Mouse (Mus musculus) lung, embryonic 14.5 days (tissue): ENCODE measurements around the gene Trappc10. TPM values are rescaled to one million over a fixed set of nuclear protein-coding genes. Genes with fewer than 3 reads are reported as not detected.

ENCODE experiments used
- ATAC-seq: fragments of 200-750 bp; cut with Nextera tagmentation; 2 replicates; pipeline ENCODE4 v1.8.0; 2017; ENCODE audit warnings: mild to moderate bottlenecking, moderate TSS enrichment, moderate library complexity; ENCODE audit not compliant: insufficient read depth
- DNase-seq: peaks from one replicate; pipeline ENCODE4 v3.0.0-alpha.2; 2015
- H3K27ac ChIP-seq: fragments of 300-500 bp; sonication (generic); 2 replicates; pipeline ENCODE4 v1.5.1; 2014; ENCODE audit warnings: low read depth, mild to moderate bottlenecking, moderate library complexity
- H3K27me3 ChIP-seq: fragments of 300-500 bp; sonication (generic); 2 replicates; pipeline ENCODE4 v1.6.1; 2014; ENCODE audit warnings: low read length, control low read depth; ENCODE audit not compliant: insufficient read depth
- H3K36me3 ChIP-seq: fragments of 300-500 bp; sonication (generic); 2 replicates; pipeline ENCODE4 v1.6.1; 2014; ENCODE audit warnings: control low read depth; ENCODE audit not compliant: insufficient read depth
- H3K4me1 ChIP-seq: fragments of 300-500 bp; sonication (generic); 2 replicates; pipeline ENCODE4 v1.6.1; 2014; ENCODE audit warnings: antibody characterized with exemption, control low read depth; ENCODE audit not compliant: insufficient read depth
- H3K4me2 ChIP-seq: fragments of 300-500 bp; sonication (generic); 2 replicates; pipeline ENCODE4 v1.6.1; 2014; ENCODE audit warnings: mild to moderate bottlenecking
- H3K4me3 ChIP-seq: fragments of 300-500 bp; sonication (generic); 2 replicates; pipeline ENCODE4 v1.5.1; 2014; ENCODE audit warnings: low read depth, low read length
- H3K9ac ChIP-seq: fragments of 300-500 bp; sonication (generic); 2 replicates; pipeline ENCODE4 v1.6.1; 2014
- H3K9me3 ChIP-seq: fragments of 300-500 bp; sonication (generic); 2 replicates; pipeline ENCODE4 v1.6.1; 2016; ENCODE audit warnings: low read depth, low read length, control low read depth
- CTCF ChIP-seq: IDR thresholded peaks from 2 replicates; pipeline ENCODE4 v1.5.1; 2016; ENCODE audit warnings: antibody characterized with exemption, low read depth
- WGBS: fragments of 180-500 bp; shearing (Covaris S2); extraction: QIAGEN DNeasy Blood & Tissue Kit; methylation state at CpG from one replicate; pipeline ENCODE4 v1.1.7; 2014; 5-methylcytosine and 5-hydroxymethylcytosine counted together
- polyA plus RNA-seq: library from polyadenylated mRNA; unstranded; fragments of >200 nt; fragmentation: Nextera tagmentation; extraction: Ambion mirVana; gene quantifications from 2 replicates; pipeline ENCODE4 v1.2.1, GENCODE M21; 2014

The Trappc10 gene
- polyA plus RNA-seq, 1 experiment from 2014 or later: 18.0 TPM

DNA sequence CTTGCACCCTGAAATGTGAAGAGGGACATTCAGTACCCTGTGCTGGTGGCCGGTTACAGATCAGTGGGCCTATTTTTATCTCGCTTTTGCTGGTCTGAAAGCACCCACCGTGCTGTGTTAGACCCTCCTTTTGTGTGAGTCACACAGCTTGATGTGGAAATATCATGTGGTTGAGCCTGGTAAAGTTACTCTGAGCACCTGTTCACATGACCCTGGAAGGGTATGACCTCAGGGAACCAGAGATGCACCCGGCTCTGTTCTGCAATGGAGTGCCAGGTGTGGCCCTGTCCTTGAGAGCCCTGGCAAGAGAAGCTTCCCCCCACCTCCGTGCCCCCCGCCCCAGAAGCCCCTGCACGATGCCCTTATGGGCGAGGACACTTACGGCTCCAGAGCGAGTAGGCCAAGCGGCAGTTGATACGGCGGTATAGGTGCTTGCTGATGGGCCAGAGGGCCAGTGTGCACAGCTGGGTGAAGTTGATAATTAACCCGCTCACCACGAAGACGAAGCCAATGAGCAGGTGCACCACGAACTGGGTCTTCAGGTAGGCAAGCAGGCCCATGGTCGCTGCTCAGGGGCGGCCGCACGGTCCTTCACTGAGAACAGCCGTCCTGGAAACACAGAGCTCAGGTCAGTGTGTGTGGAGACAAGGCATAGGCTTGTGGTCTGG, 43.2 kb upstream of the Trappc10 start:
- Histone ChIP-seq H3K4me2 (no peak overlapping the region), H3K4me3 (no peak overlapping the region), H3K36me3 (peaks cover 38% of the 10 kb centered on the region), H3K4me1 (no peaks in the 10 kb centered on the region), H3K27ac (no peak overlapping the region), H3K9me3 (no peaks in the 10 kb centered on the region), H3K9ac (no peak overlapping the region), H3K27me3 (no peaks in the 10 kb centered on the region)
- 72% methylated on average over 22 of the region's 22 CpGs for WGBS
- peak; percentile 46; the same call in 1 of the 2 replicates for ATAC-seq
- peak; percentile 21 for DNase-seq
- no peak for TF ChIP-seq CTCF

DNA sequence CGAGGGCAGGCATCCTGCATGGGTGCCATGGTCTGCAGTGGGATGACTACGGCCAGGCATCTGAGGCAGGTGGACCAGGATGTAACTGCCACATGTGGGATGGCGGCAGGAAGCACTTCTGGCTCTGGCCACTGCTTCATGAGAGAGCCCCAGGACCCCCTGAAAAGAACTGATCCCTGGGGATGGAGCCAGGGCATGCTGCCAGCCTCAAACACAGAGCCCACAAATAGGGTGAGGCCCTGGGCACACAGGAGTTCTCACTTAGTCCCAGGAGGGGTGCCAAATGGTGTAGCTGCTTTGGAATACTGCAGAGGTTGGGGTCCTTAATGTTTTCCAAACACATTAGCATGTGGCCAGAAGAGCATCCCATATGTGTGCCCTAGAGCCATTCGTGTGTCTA, 41.5 kb upstream of the Trappc10 start:
- DNase-seq: no peak
- H3K4me2 ChIP-seq: no peak overlapping the region
- ATAC-seq: no peak
- no peak overlapping the region for H3K27ac ChIP-seq
- TF ChIP-seq CTCF: no peak
- H3K4me1 ChIP-seq: no peaks in the 10 kb centered on the region
- peaks cover 52% of the 10 kb centered on the region for H3K36me3 ChIP-seq
- H3K27me3 ChIP-seq: no peaks in the 10 kb centered on the region
- no peak overlapping the region for H3K9ac ChIP-seq
- H3K9me3 ChIP-seq: no peaks in the 10 kb centered on the region
- no peak overlapping the region for H3K4me3 ChIP-seq
- 78% methylated on average over 4 of the region's 4 CpGs for WGBS

GRCm38 (mm10) chr10:78285409-78285808, 41.0 kb upstream of the Trappc10 start:
- no peak for TF ChIP-seq CTCF
- no peak overlapping the region for H3K27ac ChIP-seq
- H3K4me2 ChIP-seq: no peak overlapping the region
- H3K36me3 ChIP-seq: peaks cover 56% of the 10 kb centered on the region
- H3K4me1 ChIP-seq: no peaks in the 10 kb centered on the region
- no peak overlapping the region for H3K9ac ChIP-seq
- no peak overlapping the region for H3K4me3 ChIP-seq
- DNase-seq (no peak), ATAC-seq (no peak)
- 89% methylated on average over 6 of the region's 6 CpGs for WGBS
- H3K9me3 ChIP-seq: no peaks in the 10 kb centered on the region
- H3K27me3 ChIP-seq: no peaks in the 10 kb centered on the region

DNA sequence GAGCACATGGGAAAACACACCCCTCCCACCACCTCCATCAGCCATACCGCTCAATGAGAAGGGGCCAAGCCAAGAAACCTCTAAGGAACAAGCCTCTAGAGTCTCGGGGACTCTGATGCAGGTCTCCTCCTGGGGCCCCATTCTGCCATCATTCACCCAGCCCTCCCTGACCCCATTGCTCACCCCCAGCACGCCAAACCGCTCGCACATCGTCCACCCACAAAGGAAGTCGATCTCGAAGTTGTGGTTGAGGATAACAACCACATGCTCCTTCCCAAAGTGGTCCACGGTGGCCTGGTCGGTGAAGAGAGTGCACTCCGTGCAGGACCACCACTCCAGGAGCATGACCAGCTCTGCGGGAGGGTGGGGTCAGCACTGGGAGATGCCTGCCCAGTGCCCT, 40.4 kb upstream of the Trappc10 start:
- H3K4me2 ChIP-seq: no peak overlapping the region
- H3K9me3 ChIP-seq: no peaks in the 10 kb centered on the region
- no peak overlapping the region for H3K4me3 ChIP-seq
- peaks cover 61% of the 10 kb centered on the region for H3K36me3 ChIP-seq
- ATAC-seq: no peak
- H3K27me3 ChIP-seq: no peaks in the 10 kb centered on the region
- H3K4me1 ChIP-seq: no peaks in the 10 kb centered on the region
- H3K9ac ChIP-seq: no peak overlapping the region
- no peak overlapping the region for H3K27ac ChIP-seq
- DNase-seq: no peak
- 87% methylated on average over 12 of the region's 12 CpGs for WGBS
- TF ChIP-seq CTCF: no peak

DNA sequence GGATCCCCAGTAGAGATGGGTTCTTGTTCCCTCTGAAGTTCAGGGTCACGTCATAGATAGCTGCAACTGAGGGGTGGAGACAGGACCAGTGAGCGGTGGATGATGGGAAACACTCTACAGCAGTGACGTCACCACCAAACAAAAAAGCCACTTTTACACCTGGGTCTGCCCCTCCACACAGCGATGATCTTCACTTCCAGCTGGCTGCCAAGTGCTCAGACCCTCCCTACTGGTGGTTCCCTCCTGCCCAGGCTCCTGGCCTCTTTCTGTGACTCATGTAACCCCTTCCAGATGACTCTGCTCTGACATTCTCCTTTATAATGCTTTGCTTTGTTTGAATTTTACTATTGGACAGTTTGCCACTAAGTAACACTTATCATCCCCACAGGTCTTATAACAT, 38.0 kb upstream of the Trappc10 start:
- H3K4me3 ChIP-seq: no peak overlapping the region
- H3K9ac ChIP-seq: no peak overlapping the region
- ATAC-seq (no peak), DNase-seq (no peak)
- no peaks in the 10 kb centered on the region for H3K9me3 ChIP-seq
- no peak overlapping the region for H3K27ac ChIP-seq
- peaks cover 68% of the 10 kb centered on the region for H3K36me3 ChIP-seq
- no peaks in the 10 kb centered on the region for H3K4me1 ChIP-seq
- 86% methylated on average over 4 of the region's 4 CpGs for WGBS
- H3K4me2 ChIP-seq: no peak overlapping the region
- no peak for TF ChIP-seq CTCF
- no peaks in the 10 kb centered on the region for H3K27me3 ChIP-seq

- no peak for ATAC-seq
- no peak overlapping the region for H3K27ac ChIP-seq
These were observed 36.0 kb upstream of the Trappc10 start for GRCm38 (mm10) chr10:78280486-78280885.

DNA sequence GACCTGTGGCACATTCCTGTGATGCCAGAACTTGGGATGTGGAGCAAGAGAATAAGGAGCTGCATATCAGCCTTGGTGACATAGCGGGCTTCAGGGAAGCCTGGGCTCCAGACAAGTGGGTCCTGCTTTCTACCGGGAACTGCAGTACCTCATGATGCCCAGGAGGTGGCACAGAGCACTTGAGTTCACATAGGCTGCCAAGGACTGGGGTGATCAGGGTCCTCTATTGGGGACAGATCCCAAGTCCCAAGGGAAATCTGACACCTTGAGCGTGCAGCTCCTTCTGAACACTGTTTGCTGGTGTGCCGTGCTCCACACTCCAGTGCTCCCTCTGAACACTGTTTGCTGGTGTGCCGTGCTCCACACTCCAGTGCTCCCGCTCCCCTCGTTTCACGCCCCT, 34.8 kb upstream of the Trappc10 start:
- H3K9ac ChIP-seq: no peak overlapping the region
- H3K4me1 ChIP-seq: no peaks in the 10 kb centered on the region
- no peak overlapping the region for H3K27ac ChIP-seq
- H3K4me3 ChIP-seq: no peak overlapping the region
- H3K9me3 ChIP-seq: no peaks in the 10 kb centered on the region
- 43% methylated on average over 8 of the region's 8 CpGs for WGBS
- peaks cover 61% of the 10 kb centered on the region for H3K36me3 ChIP-seq
- H3K27me3 ChIP-seq: no peaks in the 10 kb centered on the region
- ATAC-seq: peak; percentile 84
- DNase-seq: peak; percentile 81
- TF ChIP-seq CTCF: peak; percentile 94
- H3K4me2 ChIP-seq: no peak overlapping the region

More at GRCm38 (mm10) chr10:78280486-78280885, 36.0 kb upstream of the Trappc10 start:
- no peaks in the 10 kb centered on the region for H3K27me3 ChIP-seq
- 85% methylated on average over 9 of the region's 9 CpGs for WGBS
- H3K9me3 ChIP-seq: no peaks in the 10 kb centered on the region
- H3K9ac ChIP-seq: no peak overlapping the region
- peaks cover 58% of the 10 kb centered on the region for H3K36me3 ChIP-seq
- H3K4me1 ChIP-seq: no peaks in the 10 kb centered on the region
- no peak for TF ChIP-seq CTCF
- no peak overlapping the region for H3K4me2 ChIP-seq
- H3K4me3 ChIP-seq: no peak overlapping the region
- no peak for DNase-seq
